Mouse (Mus musculus) midbrain, embryonic 14.5 days (tissue): ENCODE data around the gene Chka. TPM values are rescaled to one million over a fixed set of nuclear protein-coding genes. Genes with fewer than 3 reads are reported as not detected.

Experiments
- ATAC-seq: fragments of 200-750 bp; cut with Nextera tagmentation; 2 replicates; pipeline ENCODE4 v1.8.0; 2017; ENCODE audit warnings: moderate number of reproducible peaks, moderate library complexity; ENCODE audit not compliant: low FRiP score, low TSS enrichment
- DNase-seq: peaks from one replicate; pipeline ENCODE4 v3.0.0-alpha.2; 2015
- H3K27ac ChIP-seq: fragments of 300-500 bp; sonication (generic); replicated peaks from 2 replicates; pipeline ENCODE4 v1.5.1; 2014; ENCODE audit warnings: mild to moderate bottlenecking, low read depth, low read length, moderate library complexity
- H3K27me3 ChIP-seq: fragments of 300-500 bp; sonication (generic); 2 replicates; pipeline ENCODE4 v1.6.1; 2014; ENCODE audit warnings: low read length, control low read depth, mixed read lengths; ENCODE audit not compliant: control insufficient read depth, insufficient read depth
- H3K36me3 ChIP-seq: fragments of 300-500 bp; sonication (generic); 2 replicates; pipeline ENCODE4 v1.6.1; 2014; ENCODE audit warnings: low read length, control low read depth; ENCODE audit not compliant: control insufficient read depth, insufficient read depth
- H3K4me1 ChIP-seq: fragments of 300-500 bp; sonication (generic); 2 replicates; pipeline ENCODE4 v1.6.1; 2014; ENCODE audit warnings: mild to moderate bottlenecking, antibody characterized with exemption, low read length, control low read depth; ENCODE audit not compliant: control insufficient read depth, insufficient read depth
- H3K4me2 ChIP-seq: fragments of 300-500 bp; sonication (generic); 2 replicates; pipeline ENCODE4 v1.6.1; 2014; ENCODE audit warnings: mild to moderate bottlenecking, low read length, moderate library complexity
- H3K4me3 ChIP-seq: fragments of 300-500 bp; sonication (generic); replicated peaks from 2 replicates; pipeline ENCODE4 v1.5.1; 2014; ENCODE audit warnings: low read depth, low read length
- H3K9ac ChIP-seq: fragments of 300-500 bp; sonication (generic); replicated peaks from 2 replicates; pipeline ENCODE4 v1.6.1; 2014; ENCODE audit warnings: mild to moderate bottlenecking, low read length, moderate library complexity
- H3K9me3 ChIP-seq: fragments of 300-500 bp; sonication (generic); 2 replicates; pipeline ENCODE4 v1.6.1; 2016; ENCODE audit warnings: low read length, control low read depth, mixed read lengths; ENCODE audit not compliant: control insufficient read depth
- WGBS: fragments of 180-500 bp; shearing (Covaris S2); extraction: QIAGEN DNeasy Blood & Tissue Kit; methylation state at CpG from one replicate; pipeline ENCODE4 v1.1.7; 2014; 5-methylcytosine and 5-hydroxymethylcytosine counted together
- polyA plus RNA-seq: library from polyadenylated mRNA; unstranded; fragments of >200 nt; fragmentation: Nextera tagmentation; extraction: Ambion mirVana; gene quantifications from 2 replicates; pipeline ENCODE4 v1.2.1, GENCODE M21; 2014

Chka gene
- polyA plus RNA-seq, 1 experiment from 2014 or later = 51.8 TPM

DNA sequence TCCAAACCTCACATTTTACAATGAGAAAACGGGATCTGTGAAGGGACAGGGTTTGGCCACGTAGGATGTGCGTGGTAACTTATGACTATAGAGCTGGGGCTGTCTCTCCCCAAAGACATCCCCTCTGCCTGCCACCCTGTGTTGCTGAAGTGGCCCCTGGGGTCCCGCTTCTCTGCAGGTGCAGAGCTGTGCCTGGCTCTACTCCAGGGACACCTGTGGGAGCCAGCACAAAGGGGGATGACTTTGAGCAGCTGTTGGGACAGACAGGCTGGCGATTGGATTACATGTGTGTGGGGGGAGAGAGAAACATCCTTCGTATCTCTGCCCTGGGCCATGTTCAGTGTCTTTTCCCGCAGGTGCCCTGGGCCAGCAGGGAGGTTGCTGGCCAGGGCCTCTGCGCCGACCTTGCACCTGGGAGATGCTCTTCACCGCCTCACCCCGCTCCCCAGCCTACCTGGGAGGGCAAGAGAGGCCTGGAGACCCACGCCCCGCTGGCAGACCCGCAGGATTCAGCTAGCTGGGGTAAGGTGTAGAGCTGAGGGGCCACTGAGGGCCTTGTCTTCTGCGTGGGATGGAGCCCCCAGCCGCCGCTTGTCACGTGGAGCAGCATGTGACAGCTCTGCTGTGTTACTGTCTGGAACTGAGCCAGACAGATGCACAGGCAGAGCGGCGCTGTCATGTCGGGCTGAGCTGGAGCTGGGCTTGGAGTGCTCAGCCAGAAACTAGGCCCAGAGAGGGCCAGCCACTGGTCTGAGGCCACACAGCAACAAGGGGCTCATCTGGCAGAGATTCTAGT, 78.9 kb downstream of the Chka start:
- no peak overlapping the region for H3K27ac ChIP-seq
- no peaks in the 10 kb centered on the region for H3K27me3 ChIP-seq
- no peaks in the 10 kb centered on the region for H3K36me3 ChIP-seq
- no peak overlapping the region for H3K9ac ChIP-seq
- 69% methylated on average over 21 of the region's 21 CpGs for WGBS
- no peak overlapping the region for H3K4me2 ChIP-seq
- no peak overlapping the region for H3K4me3 ChIP-seq
- no peak; the same call in 1 of the 2 replicates for ATAC-seq
- H3K4me1 ChIP-seq = peaks cover 4% of the 10 kb centered on the region
- no peaks in the 10 kb centered on the region for H3K9me3 ChIP-seq
- DNase-seq = no peak

DNA sequence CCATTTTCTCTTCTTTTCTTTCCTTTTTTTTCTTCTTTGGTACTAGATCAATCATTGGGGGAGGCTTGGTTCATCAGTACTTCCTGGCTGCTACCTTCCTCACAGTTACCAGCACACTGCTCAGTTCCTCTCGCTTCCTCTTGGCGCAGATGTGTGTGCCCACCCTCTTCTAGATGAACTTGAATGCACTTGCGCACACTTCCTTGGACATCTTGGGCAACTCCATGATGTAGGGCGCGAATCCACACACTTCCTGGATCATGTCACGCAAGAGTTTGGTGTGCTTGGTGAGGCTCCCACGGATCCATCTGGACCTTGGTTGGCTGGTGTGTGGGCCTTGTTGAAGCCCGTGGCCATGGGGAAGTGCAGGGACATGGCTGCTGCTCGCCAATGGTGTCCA, 80.1 kb downstream of the Chka start:
- 91% methylated on average over 9 of the region's 9 CpGs for WGBS
- H3K27ac ChIP-seq = no peak overlapping the region
- DNase-seq = no peak
- no peak overlapping the region for H3K4me3 ChIP-seq
- no peaks in the 10 kb centered on the region for H3K9me3 ChIP-seq
- no peak overlapping the region for H3K4me2 ChIP-seq
- peaks cover 13% of the 10 kb centered on the region for H3K4me1 ChIP-seq
- H3K9ac ChIP-seq = no peak overlapping the region
- no peak for ATAC-seq
- peaks cover 5% of the 10 kb centered on the region; the same call in 1 of the 2 replicates for H3K27me3 ChIP-seq
- no peaks in the 10 kb centered on the region for H3K36me3 ChIP-seq

DNA sequence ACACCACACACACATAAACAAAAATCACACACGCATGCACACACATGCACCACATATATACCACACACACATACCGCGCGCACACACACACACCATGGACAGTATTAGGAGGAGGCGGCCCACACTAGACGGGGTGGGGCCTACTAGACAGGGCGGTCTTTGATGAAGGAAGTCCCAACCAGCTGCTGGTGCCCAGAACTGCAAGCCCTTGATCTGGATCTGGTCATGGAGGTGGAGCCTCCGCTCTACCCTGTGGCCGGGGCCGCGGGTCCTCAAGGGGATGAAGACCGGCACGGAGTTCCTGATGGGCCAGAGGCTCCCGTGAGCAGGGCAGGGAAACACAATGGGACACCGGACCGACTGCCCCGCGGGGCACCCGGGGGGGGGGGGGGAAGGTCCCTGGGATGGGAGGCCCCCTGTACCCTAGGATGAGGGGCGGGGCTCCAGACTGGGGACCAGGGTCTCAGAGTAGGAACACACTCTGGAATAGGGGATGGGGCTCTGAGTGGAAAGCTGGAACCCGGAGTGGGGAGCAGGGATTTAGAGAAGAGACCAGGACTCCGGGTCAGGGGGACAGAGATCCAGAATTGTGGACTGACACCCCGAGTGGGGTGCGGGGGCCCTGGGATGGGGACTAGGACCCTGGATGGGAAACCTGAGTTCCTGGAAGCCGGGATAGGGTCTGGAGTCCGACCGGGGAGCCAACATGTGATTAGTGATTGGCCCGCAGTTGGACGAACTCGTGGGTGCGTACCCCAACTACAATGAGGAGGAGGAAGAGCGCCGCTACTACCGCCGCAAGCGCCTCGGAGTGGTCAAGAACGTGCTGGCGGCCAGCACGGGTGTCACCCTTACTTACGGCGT, 83.7 kb downstream of the Chka start, which contains the start of gene Unc93b1:
Unc93b1 (plus strand) TSS at position 155 of the 864 bp plus-strand sequence.
- DNase-seq = peak; percentile 35
- no peaks in the 10 kb centered on the region for H3K9me3 ChIP-seq
- 5% methylated on average over 42 of the region's 42 CpGs for WGBS
- H3K9ac ChIP-seq = peak within 1 kb of the TSS; percentile 24; the same call in 1 of the 2 replicates
- ATAC-seq = peak; percentile 48; the same call in 1 of the 2 replicates
- peak within 1 kb of the TSS; percentile 66 for H3K4me2 ChIP-seq
- H3K36me3 ChIP-seq = no peaks in the 10 kb centered on the region
- H3K4me1 ChIP-seq = peaks cover 13% of the 10 kb centered on the region
- H3K27me3 ChIP-seq = peaks cover 5% of the 10 kb centered on the region; the same call in 1 of the 2 replicates
- no peak within 1 kb of the TSS for H3K27ac ChIP-seq
- peak within 1 kb of the TSS; percentile 32 for H3K4me3 ChIP-seq

DNA sequence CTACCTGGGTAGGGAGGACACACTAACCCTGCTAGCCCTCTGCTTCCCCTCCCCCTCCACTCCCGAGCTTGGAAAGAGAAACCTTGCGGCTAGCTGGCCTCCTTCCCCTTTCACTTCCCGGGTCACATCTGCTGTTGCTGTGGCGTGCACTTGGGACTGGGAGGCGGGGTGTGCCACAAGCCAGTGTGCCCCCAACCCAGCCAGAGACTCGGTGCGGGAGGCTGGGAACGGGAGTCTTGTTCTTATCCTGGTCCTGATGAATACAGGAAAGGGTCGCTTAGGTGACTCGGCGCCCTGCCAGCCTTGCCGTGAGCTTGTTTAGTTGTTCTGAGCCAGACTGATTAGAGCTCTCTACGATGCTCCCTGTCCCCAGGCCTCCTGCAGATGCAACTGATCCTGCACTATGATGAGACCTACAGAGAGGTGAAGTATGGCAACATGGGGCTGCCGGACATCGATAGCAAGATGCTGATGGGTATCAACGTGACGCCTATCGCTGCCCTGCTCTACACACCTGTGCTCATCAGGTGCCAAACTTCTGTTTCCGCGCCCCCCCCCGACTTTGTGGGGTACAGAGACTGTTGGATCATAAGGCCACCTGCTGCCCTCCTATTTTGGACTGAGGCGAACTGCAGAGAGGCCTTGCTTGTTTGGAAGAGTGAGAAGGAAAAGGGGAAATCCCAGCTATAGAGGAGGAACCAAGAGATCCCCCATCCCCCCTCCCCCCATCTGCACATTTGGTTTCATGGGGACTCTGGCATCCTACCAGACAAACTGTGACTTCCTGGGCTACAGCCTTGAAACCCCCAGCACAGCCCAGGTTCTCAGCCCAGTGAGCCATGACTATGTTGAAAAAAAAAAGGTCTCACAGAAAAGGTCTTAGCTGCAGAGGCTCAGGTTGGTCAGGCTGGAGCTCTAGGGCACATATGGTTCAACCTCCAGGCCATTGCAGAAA, 84.6 kb downstream of the Chka start:
- peak overlapping the region; percentile 32 for H3K4me3 ChIP-seq
- no peaks in the 10 kb centered on the region for H3K9me3 ChIP-seq
- ATAC-seq (no peak; the same call in 1 of the 2 replicates), DNase-seq (peak; percentile 59)
- peak overlapping the region; percentile 66 for H3K4me2 ChIP-seq
- no peak overlapping the region for H3K27ac ChIP-seq
- WGBS = 10% methylated on average over 22 of the region's 22 CpGs
- peaks cover 5% of the 10 kb centered on the region; the same call in 1 of the 2 replicates for H3K27me3 ChIP-seq
- H3K4me1 ChIP-seq = peaks cover 13% of the 10 kb centered on the region
- H3K36me3 ChIP-seq = no peaks in the 10 kb centered on the region
- peak overlapping the region; percentile 24; the same call in 1 of the 2 replicates for H3K9ac ChIP-seq

DNA sequence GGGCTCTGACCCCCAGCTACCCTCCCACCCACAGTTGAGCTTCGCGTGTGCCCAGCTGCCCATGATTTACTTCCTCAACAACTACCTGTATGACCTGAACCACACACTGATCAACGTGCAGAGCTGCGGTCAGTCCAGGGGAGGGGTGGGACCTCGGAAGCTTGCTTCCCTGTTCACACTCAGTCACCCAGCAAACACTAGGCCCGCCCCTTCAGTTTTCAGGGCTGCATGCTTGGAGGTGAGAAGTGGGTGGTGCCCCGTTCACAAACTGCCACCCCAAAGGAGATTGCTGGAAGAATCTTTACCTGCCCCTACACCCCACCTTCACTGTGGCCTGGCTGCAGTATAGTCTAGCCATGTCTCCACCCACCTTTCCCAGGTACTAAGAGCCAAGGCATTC, 90.7 kb downstream of the Chka start:
- no peaks in the 10 kb centered on the region for H3K36me3 ChIP-seq
- H3K27ac ChIP-seq = no peak overlapping the region
- H3K4me3 ChIP-seq = no peak overlapping the region
- no peak overlapping the region for H3K4me2 ChIP-seq
- H3K9me3 ChIP-seq = no peaks in the 10 kb centered on the region
- H3K27me3 ChIP-seq = no peaks in the 10 kb centered on the region
- WGBS = 88% methylated on average over 7 of the region's 7 CpGs
- no peaks in the 10 kb centered on the region for H3K4me1 ChIP-seq
- ATAC-seq (no peak), DNase-seq (no peak)
- no peak overlapping the region for H3K9ac ChIP-seq

DNA sequence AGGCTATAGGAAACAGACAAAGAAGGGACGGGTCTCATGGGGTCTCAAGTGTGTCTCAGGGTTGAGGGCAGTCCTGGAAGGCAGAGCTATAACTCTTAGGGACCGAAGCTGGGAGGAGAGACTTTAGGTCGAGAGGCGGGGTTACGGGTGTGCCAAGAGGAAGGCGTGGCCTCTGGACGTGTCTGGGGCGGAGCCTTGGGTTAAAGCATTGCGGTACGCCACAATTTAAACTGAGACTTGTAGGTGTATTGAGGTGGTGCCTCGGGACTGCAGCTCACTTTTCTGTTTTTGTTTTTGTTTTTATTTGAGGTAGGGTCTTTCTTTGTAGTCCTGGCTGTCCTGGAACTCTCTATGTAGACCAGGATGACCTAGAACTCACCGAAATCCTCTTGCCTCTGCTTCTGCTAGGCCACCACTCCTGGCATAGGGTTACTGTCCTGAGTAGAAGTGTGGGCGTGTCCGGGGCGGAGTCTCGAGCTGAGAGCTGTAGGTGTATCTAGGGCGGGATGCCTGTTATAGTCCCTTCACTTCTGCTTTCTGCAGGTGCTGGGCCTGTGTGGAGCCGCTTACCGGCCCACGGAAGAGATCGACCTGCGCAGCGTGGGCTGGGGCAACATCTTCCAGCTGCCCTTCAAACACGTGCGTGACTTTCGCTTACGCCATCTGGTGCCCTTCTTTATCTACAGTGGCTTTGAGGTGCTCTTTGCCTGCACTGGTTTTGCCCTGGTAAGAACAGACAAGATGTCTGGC, 91.6 kb downstream of the Chka start:
- Histone ChIP-seq H3K4me2 (no peak overlapping the region), H3K4me1 (no peaks in the 10 kb centered on the region), H3K27me3 (no peaks in the 10 kb centered on the region), H3K4me3 (no peak overlapping the region), H3K27ac (no peak overlapping the region), H3K36me3 (no peaks in the 10 kb centered on the region), H3K9me3 (no peaks in the 10 kb centered on the region), H3K9ac (no peak overlapping the region)
- 23% methylated on average over 27 of the region's 27 CpGs for WGBS
- ATAC-seq = no peak
- no peak for DNase-seq
